Mouse (Mus musculus) adrenal gland, postnatal 36 days (tissue): Measurements from ENCODE around the gene Ssc4d. TPM values are rescaled to one million over a fixed set of nuclear protein-coding genes. Genes with fewer than 3 reads are reported as not detected.

Experiments
- DNase-seq, 2 experiments: peaks; one replicate each; pipeline ENCODE4 v3.0.0; 2021; ENCODE audit warnings: mixed read lengths in 1 of 2
- total RNA-seq, 2 experiments: library from RNA; stranded (reverse); gene quantifications; 2 replicates each; pipeline ENCODE4 v1.2.3; 2021

The Ssc4d gene
- total RNA-seq, 2 experiments from 2014 or later: 2.3 to 3.3 TPM

DNA sequence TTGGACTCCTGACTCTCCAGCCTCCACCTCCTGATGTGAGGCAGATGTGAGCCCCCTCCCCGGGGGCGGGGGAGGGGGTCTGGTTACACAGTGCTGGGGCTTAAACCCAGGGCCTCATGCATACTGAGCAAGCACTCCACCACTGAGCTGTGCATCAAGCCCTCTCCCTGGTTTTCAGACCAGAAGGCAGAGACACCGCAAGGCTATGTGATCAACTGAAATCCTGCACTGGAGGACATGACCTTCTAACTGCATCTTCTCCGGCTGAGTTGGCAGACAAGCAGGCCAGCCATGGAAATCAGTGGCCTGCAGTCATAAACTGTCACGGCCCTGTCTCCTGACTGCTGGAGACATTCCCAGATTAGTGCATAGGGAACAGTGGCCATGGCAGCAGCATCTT is 33.7 kb downstream of the Ssc4d start:
- peak; percentile 53 to 71 for DNase-seq

DNA sequence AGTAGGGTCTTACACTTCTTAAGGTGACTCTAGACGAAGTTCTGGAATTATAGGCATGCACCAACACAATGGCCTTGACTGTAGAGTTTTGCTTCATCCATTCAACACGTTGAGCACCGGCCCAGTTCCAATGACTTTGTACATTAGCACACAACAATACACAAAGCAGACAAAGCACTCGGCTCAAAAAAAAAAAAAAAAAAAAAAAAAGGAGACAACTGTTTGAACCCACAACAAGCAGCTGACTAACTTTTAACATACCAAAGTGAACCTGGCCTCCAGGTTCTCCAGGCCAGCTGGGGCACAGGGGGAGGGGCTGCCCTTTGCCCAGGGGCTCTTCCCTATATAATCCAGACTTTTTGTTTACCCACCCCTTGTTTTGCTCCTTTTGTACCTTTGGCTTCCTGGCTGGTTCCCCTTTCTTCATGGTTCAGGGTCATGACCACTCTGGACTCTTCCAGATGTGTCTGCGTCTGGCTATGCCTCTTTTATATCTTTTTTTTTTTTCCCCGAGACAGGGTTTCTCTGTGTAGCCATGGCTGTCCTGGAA is 38.6 kb downstream of the Ssc4d start:
- DNase-seq: no peak

GRCm38 (mm10) chr5:135935176-135935523 is 39.2 kb downstream of the Ssc4d start:
- no peak for DNase-seq

DNA sequence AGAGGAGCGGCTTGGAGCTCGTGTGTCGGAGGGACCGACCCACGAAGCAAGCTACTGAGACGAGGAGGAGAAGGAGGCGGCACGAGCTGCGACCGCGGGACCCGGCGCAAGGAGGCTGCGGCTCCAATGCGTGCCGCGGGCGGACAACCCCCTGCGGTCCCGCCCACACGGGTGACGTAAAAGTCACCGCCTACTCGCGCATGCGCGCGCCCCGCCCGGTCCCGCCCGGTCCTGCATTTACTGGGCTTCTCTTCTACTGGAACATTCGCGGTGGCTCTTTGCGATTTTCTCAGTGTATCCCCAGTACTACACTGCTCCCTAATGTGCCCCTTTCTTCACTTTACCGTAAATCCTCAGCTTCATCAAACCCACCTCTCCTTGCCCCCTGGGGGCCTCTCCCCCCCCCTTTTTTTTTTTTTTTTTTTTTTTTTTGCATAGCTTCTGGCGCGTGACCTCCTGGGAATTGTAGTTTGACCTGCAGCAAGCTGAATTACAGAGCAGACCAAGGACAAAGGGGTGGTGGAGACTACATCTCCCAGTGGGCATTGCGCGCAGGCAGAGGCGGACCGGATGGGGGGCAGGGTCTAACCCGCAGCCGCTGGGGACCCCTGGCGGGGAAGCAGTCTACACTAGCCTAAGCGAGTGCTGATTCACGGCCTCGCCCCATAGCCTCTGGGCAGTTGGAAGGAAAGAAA is 39.7 kb downstream of the Ssc4d start, which contains the start of gene Ywhag:
Gene Ywhag, minus strand, starts transcription at position 136 of the 695 bp plus-strand sequence.
- DNase-seq: peak; percentile 98 to 99

- peak; percentile 66 to 82 for DNase-seq
Observed at GRCm38 (mm10) chr5:135933900-135934441, 40.4 kb downstream of the Ssc4d start.

GRCm38 (mm10) chr5:135933222-135933899 is 41.0 kb downstream of the Ssc4d start:
- DNase-seq: no peak

GRCm38 (mm10) chr5:135932359-135932758 is 42.0 kb downstream of the Ssc4d start:
- peak in 1 of 2 experiments; percentile 52 for DNase-seq

GRCm38 (mm10) chr5:135931526-135931925 is 42.8 kb downstream of the Ssc4d start:
- DNase-seq: no peak

DNA sequence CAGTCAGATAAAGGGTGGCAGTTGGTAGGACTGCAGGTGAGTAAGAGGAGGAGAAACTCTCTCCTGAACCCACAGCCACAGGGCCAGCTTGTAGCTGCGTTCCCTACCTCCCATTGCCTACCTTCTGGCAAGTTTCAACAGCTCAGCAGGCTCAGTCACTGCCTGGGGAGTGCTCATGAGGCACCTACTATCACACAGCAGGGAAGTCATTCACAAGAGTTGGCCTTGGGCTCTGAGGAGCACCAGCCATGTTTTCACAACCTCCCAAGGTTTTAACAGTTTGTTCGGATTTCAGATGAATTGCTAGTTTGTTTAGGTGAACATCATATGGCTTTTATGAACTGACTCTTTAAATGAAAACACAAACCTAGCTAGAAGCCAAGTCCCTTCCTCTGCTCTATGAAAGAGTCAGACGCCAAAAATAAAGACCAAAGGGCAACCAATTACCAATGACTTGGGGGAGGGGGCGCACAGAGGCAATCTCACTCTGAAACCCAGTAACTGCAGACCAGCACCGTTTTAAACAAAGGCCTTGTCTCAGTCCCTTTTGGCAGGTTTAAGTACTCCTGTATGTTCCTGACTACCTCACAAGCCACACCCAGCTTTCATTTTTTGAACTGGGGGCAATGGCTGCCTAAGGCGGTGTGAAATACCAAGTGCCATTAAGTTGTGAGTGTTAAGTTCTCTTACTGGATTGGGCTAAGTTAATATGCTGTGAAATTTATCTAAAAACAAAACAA is 44.5 kb downstream of the Ssc4d start:
- DNase-seq: peak in 1 of 2 experiments; percentile 28

- no peak for DNase-seq
Observed at GRCm38 (mm10) chr5:135923901-135924300, 50.4 kb downstream of the Ssc4d start.

- no peak for DNase-seq
Observed at GRCm38 (mm10) chr5:135919902-135920301, 54.4 kb downstream of the Ssc4d start.

- DNase-seq: no peak
Observed at GRCm38 (mm10) chr5:135918593-135918992, 55.7 kb downstream of the Ssc4d start.

GRCm38 (mm10) chr5:135918059-135918437 is 56.3 kb downstream of the Ssc4d start:
- DNase-seq: no peak

- no peak for DNase-seq
Observed at GRCm38 (mm10) chr5:135917327-135918058, 56.8 kb downstream of the Ssc4d start.

GRCm38 (mm10) chr5:135916601-135917000 is 57.7 kb downstream of the Ssc4d start:
- peak; percentile 54 to 65 for DNase-seq

DNA sequence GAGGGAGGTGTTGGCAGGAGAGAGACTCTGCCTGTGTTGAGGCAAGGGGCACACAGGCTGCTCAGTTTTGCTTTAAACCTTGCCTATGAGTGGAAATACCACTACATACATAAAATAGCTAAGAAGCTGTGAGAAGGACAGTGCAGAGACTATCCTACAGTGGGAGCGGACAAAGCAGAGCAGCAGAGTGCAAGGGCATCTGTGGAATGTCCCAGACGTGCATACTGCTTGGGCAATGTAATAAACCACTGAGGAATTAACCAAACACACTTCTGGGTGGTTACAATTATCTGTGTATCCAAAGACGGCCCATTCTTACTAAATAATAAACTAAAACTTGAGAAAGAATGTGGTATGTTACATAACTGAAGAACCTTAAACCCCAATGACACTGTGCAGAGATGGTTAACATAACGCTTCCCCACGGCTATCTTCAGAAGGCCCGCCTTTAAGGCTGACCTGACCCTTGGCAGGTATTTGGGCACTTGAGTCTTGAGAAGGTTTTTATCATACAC is 58.2 kb downstream of the Ssc4d start:
- no peak for DNase-seq

DNA sequence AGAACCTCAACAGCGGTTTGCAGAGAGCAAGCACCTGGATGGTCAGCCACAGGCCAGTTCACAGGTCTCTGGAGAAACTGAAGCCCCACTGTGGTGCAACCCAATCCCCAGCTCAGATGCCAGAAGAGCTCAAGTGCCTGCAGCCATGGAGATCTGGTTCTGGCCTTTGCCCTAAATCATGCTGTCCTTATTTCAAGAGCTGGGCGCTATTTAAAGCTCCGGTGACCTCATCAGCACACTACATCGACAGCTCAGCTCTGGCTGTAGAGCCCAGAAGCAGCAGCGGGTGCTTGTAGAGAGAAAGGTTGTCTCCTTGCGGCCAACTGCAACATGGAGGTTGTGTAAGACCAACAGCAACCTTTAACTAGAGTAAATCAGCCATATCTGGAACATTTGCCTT is 60.2 kb downstream of the Ssc4d start:
- DNase-seq: peak; percentile 63 to 70

GRCm38 (mm10) chr5:135913201-135913600 is 61.1 kb downstream of the Ssc4d start:
- no peak for DNase-seq

DNA sequence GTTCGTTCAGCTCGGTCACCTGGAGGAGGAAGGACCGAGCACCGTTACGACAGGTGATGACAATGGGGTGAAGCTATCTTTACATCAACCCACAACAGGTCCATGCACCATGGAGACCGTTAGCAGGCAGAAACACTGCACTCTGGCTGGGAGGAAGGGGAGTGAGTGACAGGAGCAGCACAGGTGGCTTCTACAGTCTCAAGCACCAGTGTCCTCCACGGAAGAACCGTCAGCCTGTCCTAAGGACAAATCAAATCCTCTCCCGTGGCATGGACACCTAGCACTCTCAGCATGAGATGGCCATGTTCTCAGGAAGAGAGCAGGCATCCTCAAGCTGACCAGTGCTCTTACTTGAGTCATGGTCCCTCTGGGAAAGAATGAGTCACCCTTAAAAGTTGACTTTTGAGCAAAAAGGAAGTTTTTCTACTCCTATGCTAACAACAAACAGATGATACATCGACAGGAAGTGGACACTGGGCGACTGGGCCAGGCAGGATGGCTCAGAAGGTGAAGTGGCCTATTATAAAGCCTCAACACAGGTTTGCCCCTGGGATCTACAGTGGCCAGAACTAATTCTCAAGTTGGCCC is 62.6 kb downstream of the Ssc4d start:
- no peak for DNase-seq

DNA sequence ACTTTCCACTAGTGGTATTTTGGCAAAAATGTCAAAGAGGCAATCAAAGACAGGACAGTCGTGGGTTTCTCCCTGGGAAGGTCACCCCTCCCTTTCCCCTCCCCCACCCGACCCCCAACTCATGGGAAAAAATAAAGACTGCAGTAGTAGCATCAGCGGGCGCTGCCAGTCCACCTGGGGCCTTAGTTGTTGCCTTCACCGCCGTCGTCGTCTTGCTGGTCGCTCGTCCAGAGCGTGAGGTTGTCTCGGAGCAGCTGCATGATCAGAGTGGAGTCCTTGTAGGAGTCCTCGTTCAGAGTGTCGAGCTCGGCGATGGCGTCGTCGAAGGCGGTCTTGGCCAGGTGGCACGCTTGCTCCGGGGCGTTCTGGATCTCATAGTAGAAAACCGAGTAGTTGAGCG is 63.5 kb downstream of the Ssc4d start:
- no peak for DNase-seq
